Mouse (Mus musculus) olfactory bulb, adult 2 months (tissue): ENCODE results near the gene Mrpl19.

Experiments used
- CTCF ChIP-seq: fragments of 200-500 bp; IDR thresholded peaks from 2 replicates; pipeline ENCODE4 v1.5.1; 2012; ENCODE audit warnings: low read depth, mild to moderate bottlenecking, low read length, moderate library complexity; ENCODE audit not compliant: insufficient read depth
- POLR2A ChIP-seq: fragments of 200-500 bp; IDR thresholded peaks from 2 replicates; pipeline ENCODE4 v1.6.1; 2012; ENCODE audit warnings: mild to moderate bottlenecking, low read depth, low read length, moderate library complexity; ENCODE audit not compliant: insufficient read depth

- TF ChIP-seq CTCF (no peak), POLR2A (no peak)
Observed at GRCm38 (mm10) chr6:81929402-81929801, 36.4 kb downstream of the Mrpl19 start.
